Mouse (Mus musculus): Measurements from ENCODE around the gene Tmsb15b2.

- TF ChIP-seq CTCF (IDR thresholded peaks at IDR 0.05; ENCODE audit: low read depth) (no peak), EP300 (IDR thresholded peaks at IDR 0.05; ENCODE audit: low read depth) (no peak)
These were observed 10.7 kb upstream of the Tmsb15b2 start for GRCm38 (mm10) chrX:136986039-136986438.
